8 mouse cellular contexts compared by ENCODE assay signal in the genomic region with DNA sequence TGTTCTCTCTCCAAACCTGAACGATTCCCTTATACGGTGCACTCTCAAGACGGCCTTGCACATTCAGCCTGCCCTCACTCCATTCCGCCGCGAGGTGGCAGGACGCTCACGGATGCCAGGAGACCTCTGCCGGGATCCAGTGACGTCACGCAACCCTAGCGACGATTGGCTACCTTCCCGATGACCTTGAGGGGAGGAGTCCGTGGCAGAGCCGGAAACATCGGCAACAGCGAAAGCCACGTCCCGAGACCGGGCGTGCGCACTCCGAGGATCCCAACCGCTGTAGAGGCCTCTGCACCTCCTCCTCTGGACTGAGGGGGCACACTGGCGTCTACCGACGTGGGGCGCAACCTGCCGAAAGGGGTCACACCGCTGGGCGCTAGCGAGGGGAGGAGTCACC. TPM values are rescaled to one million over a fixed set of nuclear protein-coding genes. Genes with fewer than 3 reads are reported as not detected.
DNase-seq lines count a peak whose midpoint lies in the region; ATAC-seq and TF ChIP-seq lines count a peak whose summit lies in the region.

No protein-coding gene starts in this region.

- WGBS in cerebellum, adult 2 months, result under 1% methylated on average over 33 of the region's 33 CpGs
- WGBS in forebrain, postnatal 0 days, result under 1% methylated on average over 33 of the region's 33 CpGs
- under 1% methylated on average over 33 of the region's 33 CpGs for WGBS in lung, embryonic 15.5 days

- peak overlapping the region; percentile 30 for H3K27ac ChIP-seq in MEL (ENCODE audit: control insufficient read depth, low read depth, low read length)
- peak overlapping the region; percentile 85 for H3K27ac ChIP-seq in cerebellum, adult 2 months (ENCODE audit: insufficient read depth, low read length)
- peak overlapping the region; percentile 91 for H3K27ac ChIP-seq in forebrain, postnatal 0 days (ENCODE audit: low read depth, low read length)
- peak overlapping the region; percentile 96 for H3K27ac ChIP-seq in lung, embryonic 15.5 days

- 0 out of 4 replicates have a peak, but pooled peaks of 1 of the 2 experiments have one; percentile 20 for TF ChIP-seq EP300 in MEL (IDR thresholded peaks at IDR 0.05; ENCODE audit: low read depth in 1 of 2, low read length in 2 of 2)

- TF ChIP-seq RAD21 in MEL (IDR thresholded peaks at IDR 0.05; ENCODE audit: low read depth, low read length), result peak; percentile 83

- peaks cover 3% of the 10 kb centered on the region; the same call in 1 of the 2 replicates for H3K79me2 ChIP-seq in MEL (ENCODE audit: control insufficient read depth, insufficient read depth, low read length, poor library complexity)

- TF ChIP-seq POLR2A in MEL (IDR thresholded peaks at IDR 0.05; ENCODE audit: control insufficient read depth in 1 of 2, insufficient read depth in 1 of 2, low read depth in 1 of 2, low read length in 2 of 2, poor library complexity in 1 of 2), result peak in 1 of 2 experiments; percentile 58; a peak in 2 of 4 replicates
- TF ChIP-seq POLR2A in cerebellum, adult 2 months (IDR thresholded peaks at IDR 0.05; ENCODE audit: borderline replicate concordance, insufficient read depth, low read length), result peak; percentile 97

- no peaks in the 10 kb centered on the region for H3K36me3 ChIP-seq in MEL (ENCODE audit: control insufficient read depth in 1 of 2, insufficient read depth in 2 of 2, low read length in 2 of 2)
- peaks cover 16% of the 10 kb centered on the region for H3K36me3 ChIP-seq in forebrain, postnatal 0 days (ENCODE audit: insufficient read depth)
- H3K36me3 ChIP-seq in lung, embryonic 15.5 days, result peaks cover 21% of the 10 kb centered on the region

- H3K4me1 ChIP-seq in MEL (ENCODE audit: control insufficient read depth in 1 of 2, insufficient read depth in 2 of 2, low read length in 2 of 2), result peaks cover 0 to 1% of the 10 kb centered on the region in 2 experiments; a peak in 2 of 4 replicates
- H3K4me1 ChIP-seq in cerebellum, adult 2 months (ENCODE audit: control insufficient read depth, insufficient read depth, low read length), result peaks cover 4% of the 10 kb centered on the region; the same call in 1 of the 2 replicates
- peaks cover 7% of the 10 kb centered on the region for H3K4me1 ChIP-seq in forebrain, postnatal 0 days (ENCODE audit: insufficient read depth)
- peaks cover 13% of the 10 kb centered on the region for H3K4me1 ChIP-seq in lung, embryonic 15.5 days

- H3K4me2 ChIP-seq in forebrain, postnatal 0 days (ENCODE audit: low read depth), result peak overlapping the region; percentile 82
- H3K4me2 ChIP-seq in lung, embryonic 15.5 days, result peak overlapping the region; percentile 98

- DNase-seq in MEL (ENCODE audit: low read depth, low spot score), result peak; percentile 99
- peak; percentile 99 to 100 for DNase-seq in cerebellum, adult 2 months
- peak; percentile 100 for DNase-seq in forebrain, postnatal 0 days
- DNase-seq in heart, postnatal 4 days, result peak; percentile 100
- peak; percentile 98 to 100 for DNase-seq in layer of hippocampus, adult 8-10 months (ENCODE audit: low spot score in 2 of 2)
- DNase-seq in ovary, adult 18-20 months (ENCODE audit: low spot score), result peak; percentile 99
- DNase-seq in thymus, postnatal 0 days (ENCODE audit: low spot score), result peak; percentile 100

- no peaks in the 10 kb centered on the region for H3K27me3 ChIP-seq in MEL (ENCODE audit: control insufficient read depth in 1 of 2, insufficient read depth in 2 of 2, low read length in 2 of 2)
- H3K27me3 ChIP-seq in cerebellum, adult 2 months (ENCODE audit: control insufficient read depth, insufficient read depth, low read length), result no peaks in the 10 kb centered on the region
- no peaks in the 10 kb centered on the region for H3K27me3 ChIP-seq in forebrain, postnatal 0 days (ENCODE audit: insufficient read depth, low read length)
- H3K27me3 ChIP-seq in lung, embryonic 15.5 days, result no peaks in the 10 kb centered on the region

- peak; percentile 61 to 97 (median 71) for TF ChIP-seq CTCF in MEL (IDR thresholded peaks at IDR 0.05 in 2 of 3, conservative IDR thresholded peaks at IDR 0.05 in 1 of 3; ENCODE audit: control insufficient read depth in 1 of 3, insufficient read depth in 1 of 3, low read depth in 2 of 3, low read length in 3 of 3, poor library complexity in 1 of 3, severe bottlenecking in 1 of 3)
- TF ChIP-seq CTCF in cerebellum, adult 2 months (IDR thresholded peaks at IDR 0.05; ENCODE audit: borderline replicate concordance, insufficient read depth, low read depth, low read length), result peak; percentile 94
- peak; percentile 96 for TF ChIP-seq CTCF in forebrain, postnatal 0 days (IDR thresholded peaks at IDR 0.05; ENCODE audit: low read depth)

- peak overlapping the region; percentile 78 to 90 for H3K4me3 ChIP-seq in MEL (ENCODE audit: control insufficient read depth in 1 of 2, insufficient read depth in 1 of 2, low read depth in 2 of 2, low read length in 2 of 2)
- peak overlapping the region; percentile 86 for H3K4me3 ChIP-seq in cerebellum, adult 2 months (replicated peaks; ENCODE audit: insufficient read depth, low read depth, low read length)
- peak overlapping the region; percentile 88 for H3K4me3 ChIP-seq in forebrain, postnatal 0 days (ENCODE audit: low read depth, low read length)
- H3K4me3 ChIP-seq in lung, embryonic 15.5 days, result peak overlapping the region; percentile 94

- ATAC-seq in forebrain, postnatal 0 days, result peak; percentile 95
- ATAC-seq in lung, embryonic 15.5 days (ENCODE audit: borderline replicate concordance, extremely low read depth, low FRiP score, low TSS enrichment), result peak; percentile 94

- H3K9me3 ChIP-seq in MEL (replicated peaks; ENCODE audit: insufficient read depth, low read length), result no peaks in the 10 kb centered on the region
- H3K9me3 ChIP-seq in forebrain, postnatal 0 days (ENCODE audit: low read length), result no peaks in the 10 kb centered on the region
- H3K9me3 ChIP-seq in lung, embryonic 15.5 days, result no peaks in the 10 kb centered on the region

- peak overlapping the region; percentile 59 for H3K9ac ChIP-seq in MEL (ENCODE audit: control insufficient read depth, low read depth, low read length, poor library complexity, severe bottlenecking)
- H3K9ac ChIP-seq in forebrain, postnatal 0 days, result peak overlapping the region; percentile 87
- H3K9ac ChIP-seq in lung, embryonic 15.5 days, result peak overlapping the region; percentile 91

RNA-seq across cellular contexts. Expression of gene Tesk1, which starts 0.3 kb away (rescaled TPM):
- total RNA-seq in MEL (2012; rRNA removed), result 7.6 and 9.1 TPM in 2 replicates
- 10 to 100 TPM in 1 of 2 experiments, not detected in 1; 24.6 TPM for polyA plus RNA-seq in MEL (2012; ENCODE audit: insufficient read depth in 1 of 2, insufficient read length in 2 of 2, low read depth in 1 of 2, low replicate concordance in 2 of 2, missing spikeins in 1 of 2)
- 51.2 and 56.3 TPM in 2 replicates for polyA plus RNA-seq in cerebellum, adult 2 months (2012; rRNA removed)
- 101 and 124 TPM in 2 replicates for total RNA-seq in forebrain, postnatal 0 days (2014; rRNA removed)
- 14.8 and 15.4 TPM in 2 replicates for polyA plus RNA-seq in forebrain, postnatal 0 days (2015; fragmentation: Nextera tagmentation; extraction: Ambion mirVana)
- total RNA-seq in heart, postnatal 4 days (2021), result 10 to 100 TPM; 41.2 to 45.4 TPM
- 10 to 100 TPM; 76.6 to 82.7 (median 81.8) TPM for total RNA-seq in layer of hippocampus, adult 8-10 months (2022)
- polyA plus RNA-seq in lung, embryonic 15.5 days (2015; fragmentation: Nextera tagmentation; extraction: Ambion mirVana), result 8.3 and 8.5 TPM in 2 replicates
- 2.1 and 2.8 TPM in 2 replicates for polyA plus RNA-seq in thymus, postnatal 0 days (2015; fragmentation: Nextera tagmentation; extraction: Ambion mirVana)

RNA-seq across cellular contexts. Expression of gene Cd72, which starts 12.4 kb away (rescaled TPM):
- 0.52 and 1.3 TPM in 2 replicates for total RNA-seq in MEL (2012; rRNA removed)
- 1 to 10 TPM in 1 of 2 experiments, not detected in 1; 2.4 TPM for polyA plus RNA-seq in MEL (2012; ENCODE audit: insufficient read depth in 1 of 2, insufficient read length in 2 of 2, low read depth in 1 of 2, low replicate concordance in 2 of 2, missing spikeins in 1 of 2)
- polyA plus RNA-seq in cerebellum, adult 2 months (2012; rRNA removed), result 0.74 and 0.84 TPM in 2 replicates
- 0.19 TPM in 1 of 2 replicates, not detected in the other for total RNA-seq in forebrain, postnatal 0 days (2014; rRNA removed)
- polyA plus RNA-seq in forebrain, postnatal 0 days (2015; fragmentation: Nextera tagmentation; extraction: Ambion mirVana), result 3.2 and 4.6 TPM in 2 replicates
- total RNA-seq in heart, postnatal 4 days (2021), result under 1 TPM; 0.56 to 0.69 TPM
- total RNA-seq in layer of hippocampus, adult 8-10 months (2022), result 1 to 10 TPM in 1 of 4 experiments, under 1 TPM in 2, not detected in 1; 0.49 to 1.2 (median 0.81) TPM
- polyA plus RNA-seq in lung, embryonic 15.5 days (2015; fragmentation: Nextera tagmentation; extraction: Ambion mirVana), result 1.8 and 3.1 TPM in 2 replicates
- 6.4 and 6.6 TPM in 2 replicates for polyA plus RNA-seq in thymus, postnatal 0 days (2015; fragmentation: Nextera tagmentation; extraction: Ambion mirVana)

RNA-seq across cellular contexts. Expression of gene Fam166b, which starts 13.1 kb away (rescaled TPM):
- not detected in 2 replicates for total RNA-seq in MEL (2012; rRNA removed)
- polyA plus RNA-seq in MEL (2012; ENCODE audit: insufficient read depth in 1 of 2, insufficient read length in 2 of 2, low read depth in 1 of 2, low replicate concordance in 2 of 2, missing spikeins in 1 of 2), result not detected
- polyA plus RNA-seq in cerebellum, adult 2 months (2012; rRNA removed), result 0.87 and 2.0 TPM in 2 replicates
- total RNA-seq in forebrain, postnatal 0 days (2014; rRNA removed), result 0.15 and 1.3 TPM in 2 replicates
- polyA plus RNA-seq in forebrain, postnatal 0 days (2015; fragmentation: Nextera tagmentation; extraction: Ambion mirVana), result 0.58 and 0.96 TPM in 2 replicates
- total RNA-seq in heart, postnatal 4 days (2021), result not detected
- total RNA-seq in layer of hippocampus, adult 8-10 months (2022), result 1 to 10 TPM in 2 of 4 experiments, under 1 TPM in 2; 0.31 to 3.7 (median 1.3) TPM
- 0.14 and 0.25 TPM in 2 replicates for polyA plus RNA-seq in lung, embryonic 15.5 days (2015; fragmentation: Nextera tagmentation; extraction: Ambion mirVana)
- polyA plus RNA-seq in thymus, postnatal 0 days (2015; fragmentation: Nextera tagmentation; extraction: Ambion mirVana), result 0.14 and 0.19 TPM in 2 replicates

RNA-seq across cellular contexts. Expression of gene Sit1, which starts 41.5 kb away (rescaled TPM):
- total RNA-seq in MEL (2012; rRNA removed), result 0.08 TPM in 1 of 2 replicates, not detected in the other
- polyA plus RNA-seq in MEL (2012; ENCODE audit: insufficient read depth in 1 of 2, insufficient read length in 2 of 2, low read depth in 1 of 2, low replicate concordance in 2 of 2, missing spikeins in 1 of 2), result under 1 TPM in 1 of 2 experiments, not detected in 1; 0.06 TPM
- polyA plus RNA-seq in cerebellum, adult 2 months (2012; rRNA removed), result not detected in 2 replicates
- total RNA-seq in forebrain, postnatal 0 days (2014; rRNA removed), result not detected in 2 replicates
- polyA plus RNA-seq in forebrain, postnatal 0 days (2015; fragmentation: Nextera tagmentation; extraction: Ambion mirVana), result not detected in 2 replicates
- total RNA-seq in heart, postnatal 4 days (2021), result not detected
- total RNA-seq in layer of hippocampus, adult 8-10 months (2022), result not detected
- 0.14 and 1.2 TPM in 2 replicates for polyA plus RNA-seq in lung, embryonic 15.5 days (2015; fragmentation: Nextera tagmentation; extraction: Ambion mirVana)
- 138 and 168 TPM in 2 replicates for polyA plus RNA-seq in thymus, postnatal 0 days (2015; fragmentation: Nextera tagmentation; extraction: Ambion mirVana)

RNA-seq across cellular contexts. Expression of gene Ccdc107, which starts 50.7 kb away (rescaled TPM):
- total RNA-seq in MEL (2012; rRNA removed), result 32.9 and 44.3 TPM in 2 replicates
- polyA plus RNA-seq in MEL (2012; ENCODE audit: insufficient read depth in 1 of 2, insufficient read length in 2 of 2, low read depth in 1 of 2, low replicate concordance in 2 of 2, missing spikeins in 1 of 2), result 10 to 100 TPM in 1 of 2 experiments, not detected in 1; 56.7 TPM
- 133 and 137 TPM in 2 replicates for polyA plus RNA-seq in cerebellum, adult 2 months (2012; rRNA removed)
- 57.3 and 86.2 TPM in 2 replicates for total RNA-seq in forebrain, postnatal 0 days (2014; rRNA removed)
- polyA plus RNA-seq in forebrain, postnatal 0 days (2015; fragmentation: Nextera tagmentation; extraction: Ambion mirVana), result 92.2 and 103 TPM in 2 replicates
- 10 to 100 TPM; 33.3 to 36.9 TPM for total RNA-seq in heart, postnatal 4 days (2021)
- total RNA-seq in layer of hippocampus, adult 8-10 months (2022), result 10 to 100 TPM; 22.1 to 30.0 (median 27.6) TPM
- 67.4 and 70.1 TPM in 2 replicates for polyA plus RNA-seq in lung, embryonic 15.5 days (2015; fragmentation: Nextera tagmentation; extraction: Ambion mirVana)
- 85.1 and 92.8 TPM in 2 replicates for polyA plus RNA-seq in thymus, postnatal 0 days (2015; fragmentation: Nextera tagmentation; extraction: Ambion mirVana)

Comparison
In these comparisons a context has a peak if more than half of its experiments do, and no peak if none do; other contexts are left out.
1. Peak in every context shown above with its lines: DNase-seq, ATAC-seq, H3K4me3 ChIP-seq and H3K27ac ChIP-seq.
2. H3K27ac ChIP-seq: peak in every context shown above with its lines; median percentile 96 in lung, embryonic 15.5 days; 91 in forebrain, postnatal 0 days; 85 in cerebellum, adult 2 months; 30 in MEL.